Mouse (Mus musculus) ovary, postnatal 10 days (tissue): ENCODE measurements around the gene Amfr.

Experiments
- DNase-seq: peaks from one replicate; pipeline ENCODE4 v3.0.0; 2022; ENCODE audit warnings: low spot score

Amfr gene

DNA sequence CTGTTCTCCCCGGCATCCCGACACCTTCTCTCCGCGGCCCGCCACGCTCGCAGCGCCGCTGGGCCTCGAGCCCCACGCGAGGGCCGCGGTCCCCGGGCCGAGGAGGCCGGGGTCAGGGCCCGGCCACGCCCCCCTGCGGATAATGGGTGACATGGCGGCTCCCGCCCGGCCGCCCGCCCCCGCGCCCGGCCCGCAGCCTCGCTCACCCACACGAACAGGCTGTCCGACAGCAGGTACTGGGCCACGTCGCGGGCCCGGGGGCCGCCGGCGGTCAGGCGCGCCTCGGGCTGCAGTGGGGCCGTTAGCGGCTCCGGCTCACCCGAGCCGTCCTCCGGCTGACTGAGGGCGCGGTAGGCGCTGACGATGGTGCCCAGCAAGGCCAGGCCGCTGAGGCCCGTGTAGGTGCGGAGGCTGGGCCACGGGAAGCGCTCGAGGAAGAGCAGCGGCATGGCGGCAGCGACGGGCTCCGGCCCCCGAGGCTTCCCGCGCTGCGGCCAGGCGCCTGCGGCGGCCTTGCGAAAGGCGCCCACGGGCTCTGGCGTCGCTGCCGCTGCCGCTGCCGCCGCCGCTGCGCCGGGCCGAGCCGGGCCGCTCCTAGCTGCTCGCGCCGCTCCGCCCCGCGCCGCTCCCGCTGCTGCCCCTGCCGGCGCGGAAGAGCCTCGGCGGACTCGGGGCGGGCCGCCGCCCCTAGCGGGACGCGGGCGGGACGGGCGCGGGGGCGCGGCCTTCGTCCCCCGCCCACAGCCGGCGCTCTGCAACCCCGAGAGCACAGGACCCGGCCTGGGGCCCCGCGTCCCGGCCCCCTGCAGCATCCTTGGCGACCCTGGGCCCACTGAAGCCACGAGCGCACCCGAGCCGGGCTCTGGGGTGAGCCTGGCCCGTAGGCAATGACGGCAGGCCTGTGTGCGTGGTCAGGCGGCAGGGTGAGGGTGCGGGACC lies at the start of gene Amfr:
Gene Amfr, minus strand, starts transcription at position 830 of the 939 bp plus-strand sequence.
- DNase-seq = peak; percentile 45

DNA sequence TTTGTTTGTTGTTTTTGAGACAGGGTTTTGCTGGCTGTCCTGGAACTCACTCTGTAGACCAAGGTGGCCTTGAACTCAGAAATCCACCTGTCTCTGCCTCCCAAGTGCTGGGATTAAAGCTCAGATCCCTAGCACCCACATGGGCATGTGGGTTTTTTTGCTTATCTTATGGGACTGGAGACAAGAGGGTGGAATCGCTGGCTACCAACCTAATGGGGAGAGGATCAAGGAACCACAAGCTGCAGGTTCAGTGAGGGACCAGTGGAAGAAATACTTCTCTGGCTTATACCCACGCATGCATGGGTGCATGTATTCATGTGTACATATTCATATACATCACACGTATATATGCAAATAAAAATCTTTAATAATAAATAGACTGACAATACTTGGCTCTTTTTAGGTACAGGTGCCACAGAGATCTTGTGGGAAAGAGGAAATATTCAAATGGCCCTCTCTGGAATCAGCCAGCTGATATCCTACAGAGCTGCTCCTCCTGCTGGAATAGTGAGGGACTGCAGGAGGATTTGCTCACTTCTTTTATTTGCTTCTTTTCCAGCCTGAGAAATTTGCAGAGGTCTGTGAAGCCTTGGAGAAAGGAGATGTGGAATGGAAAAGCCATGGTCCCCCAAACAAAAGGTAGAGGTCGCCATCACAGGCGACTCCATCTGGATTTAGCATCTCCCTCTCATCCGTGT lies 44.7 kb upstream of the Amfr start:
- no peak for DNase-seq

DNA sequence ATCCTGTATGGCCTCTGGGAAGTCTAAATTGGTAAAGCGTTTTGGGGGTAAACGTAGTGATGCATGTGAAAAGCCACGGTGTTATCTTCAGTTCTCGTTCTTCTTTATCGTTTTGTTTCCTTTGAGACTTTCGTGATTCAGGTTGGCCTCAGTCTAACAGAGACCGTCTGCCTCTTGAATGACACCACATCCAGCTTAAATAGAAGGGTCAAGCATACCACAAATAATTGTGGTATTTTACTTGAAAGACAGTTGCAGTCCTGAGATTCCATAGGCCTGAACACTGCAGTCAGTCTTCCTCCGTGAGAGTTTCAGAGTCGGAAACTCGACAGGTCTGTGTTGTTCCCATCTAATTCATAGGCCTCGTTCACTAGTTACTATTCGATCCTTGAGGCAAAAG lies 40.1 kb upstream of the Amfr start:
- DNase-seq = no peak

GRCm38 (mm10) chr8:94047845-94048244 lies 35.2 kb upstream of the Amfr start:
- DNase-seq = no peak

GRCm38 (mm10) chr8:94037806-94038205 lies 25.2 kb upstream of the Amfr start:
- no peak for DNase-seq

DNA sequence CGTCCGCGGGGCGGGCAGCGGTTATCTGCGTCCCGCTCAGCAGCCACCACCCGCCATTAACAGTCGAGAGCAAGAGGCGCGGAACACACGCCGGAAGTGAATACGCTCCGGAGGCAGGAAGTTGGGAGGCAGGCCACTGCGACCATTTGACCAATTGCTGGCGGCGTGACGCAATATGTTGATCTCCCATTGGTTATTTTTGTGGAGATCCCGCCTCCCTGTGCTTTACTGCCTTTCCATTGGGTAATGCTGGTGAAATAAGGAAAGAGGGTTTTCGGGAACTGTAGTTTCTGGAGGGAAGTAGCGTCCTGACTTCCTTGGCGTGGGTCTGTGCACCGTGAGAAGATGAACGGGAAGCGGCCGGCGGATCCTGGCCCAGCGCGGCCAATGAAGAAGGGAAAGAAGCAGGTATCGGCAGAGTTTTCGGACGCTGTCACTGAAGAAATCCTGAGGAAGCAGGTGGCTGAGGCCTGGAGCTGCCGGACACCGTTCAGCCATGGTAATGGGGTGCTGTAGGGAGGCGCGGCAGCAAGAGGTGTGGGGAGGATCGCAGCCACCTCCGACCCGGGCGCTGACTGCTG lies 24.4 kb upstream of the Amfr start, which contains the start of the genes Nudt21 and Ogfod1:
Gene Nudt21, minus strand, starts transcription at position 88 of the 581 bp plus-strand sequence.
Gene Ogfod1, plus strand, starts transcription at position 255 of the 581 bp plus-strand sequence.
- peak; percentile 64 for DNase-seq

DNA sequence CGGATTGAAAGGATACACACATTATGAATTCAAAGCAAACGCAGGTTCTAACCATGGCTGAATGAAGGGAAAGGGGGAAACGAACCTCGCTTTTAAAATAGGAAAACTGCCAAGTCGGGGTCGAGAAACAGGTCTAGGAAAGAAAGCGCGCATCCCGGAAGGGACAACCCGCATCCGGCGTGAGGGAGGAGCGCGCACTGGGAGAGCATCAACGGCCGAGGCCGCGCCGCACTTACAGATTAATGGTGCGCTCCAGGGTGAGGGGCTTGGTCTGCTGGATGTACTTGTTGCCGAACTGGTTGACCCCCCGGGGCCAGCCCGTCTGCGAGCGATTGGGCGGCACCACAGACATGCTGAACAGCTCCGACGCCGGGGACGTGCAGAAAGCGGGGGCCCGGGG lies 23.9 kb upstream of the Amfr start:
- DNase-seq = peak; percentile 24

- no peak for DNase-seq
These were observed 22.6 kb upstream of the Amfr start for GRCm38 (mm10) chr8:94035200-94035599.

DNA sequence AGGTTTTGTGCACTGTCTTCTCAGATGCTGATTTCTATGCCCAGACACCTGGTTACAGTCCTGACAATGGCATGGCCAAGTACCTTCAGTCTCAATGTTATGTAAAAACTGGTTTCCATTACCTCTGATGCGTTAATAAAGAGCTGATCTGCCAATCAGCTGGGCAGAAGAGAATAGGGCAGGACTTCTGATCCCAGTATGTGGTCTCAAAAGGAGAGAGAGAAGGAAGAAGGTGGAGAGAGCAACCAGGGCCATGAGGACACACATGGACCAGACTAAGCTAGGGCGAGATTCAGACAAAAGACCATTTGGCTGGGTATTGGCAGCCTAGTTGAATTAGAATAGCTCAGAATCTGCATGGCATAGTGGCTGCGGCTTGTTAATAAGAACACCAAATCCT lies 21.0 kb upstream of the Amfr start:
- no peak for DNase-seq

- DNase-seq = no peak
These were observed 17.1 kb upstream of the Amfr start for GRCm38 (mm10) chr8:94029701-94030100.

- no peak for DNase-seq
These were observed 11.3 kb upstream of the Amfr start for GRCm38 (mm10) chr8:94023916-94024315.

DNA sequence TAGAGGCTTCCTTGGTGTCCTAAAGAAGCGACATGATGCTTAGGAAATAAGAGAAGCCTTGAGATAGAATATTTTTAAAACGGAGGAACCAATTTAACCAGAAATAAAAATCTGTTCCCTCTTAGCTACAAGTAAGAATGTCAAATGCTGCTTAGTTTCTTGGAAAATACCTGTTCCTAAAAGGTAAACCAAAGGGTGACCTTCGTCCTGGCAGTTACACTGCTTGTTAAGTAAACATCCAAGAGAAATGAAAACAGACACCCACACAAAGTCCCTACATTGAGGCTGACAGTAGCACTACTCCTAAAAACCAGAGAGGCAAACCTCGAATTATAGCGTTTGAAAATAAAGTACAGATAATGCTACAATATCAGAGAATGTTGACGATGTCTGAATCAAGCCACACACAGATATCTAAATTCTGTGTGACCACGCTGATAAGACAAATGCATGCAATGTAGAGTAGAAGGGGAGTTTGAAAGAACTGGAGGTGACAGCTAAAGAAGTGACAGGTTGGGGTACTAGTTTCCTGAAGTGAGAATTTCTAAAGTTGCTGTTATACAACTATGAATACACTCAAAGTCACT lies 477 bp upstream of the Amfr start:
- DNase-seq = no peak

DNA sequence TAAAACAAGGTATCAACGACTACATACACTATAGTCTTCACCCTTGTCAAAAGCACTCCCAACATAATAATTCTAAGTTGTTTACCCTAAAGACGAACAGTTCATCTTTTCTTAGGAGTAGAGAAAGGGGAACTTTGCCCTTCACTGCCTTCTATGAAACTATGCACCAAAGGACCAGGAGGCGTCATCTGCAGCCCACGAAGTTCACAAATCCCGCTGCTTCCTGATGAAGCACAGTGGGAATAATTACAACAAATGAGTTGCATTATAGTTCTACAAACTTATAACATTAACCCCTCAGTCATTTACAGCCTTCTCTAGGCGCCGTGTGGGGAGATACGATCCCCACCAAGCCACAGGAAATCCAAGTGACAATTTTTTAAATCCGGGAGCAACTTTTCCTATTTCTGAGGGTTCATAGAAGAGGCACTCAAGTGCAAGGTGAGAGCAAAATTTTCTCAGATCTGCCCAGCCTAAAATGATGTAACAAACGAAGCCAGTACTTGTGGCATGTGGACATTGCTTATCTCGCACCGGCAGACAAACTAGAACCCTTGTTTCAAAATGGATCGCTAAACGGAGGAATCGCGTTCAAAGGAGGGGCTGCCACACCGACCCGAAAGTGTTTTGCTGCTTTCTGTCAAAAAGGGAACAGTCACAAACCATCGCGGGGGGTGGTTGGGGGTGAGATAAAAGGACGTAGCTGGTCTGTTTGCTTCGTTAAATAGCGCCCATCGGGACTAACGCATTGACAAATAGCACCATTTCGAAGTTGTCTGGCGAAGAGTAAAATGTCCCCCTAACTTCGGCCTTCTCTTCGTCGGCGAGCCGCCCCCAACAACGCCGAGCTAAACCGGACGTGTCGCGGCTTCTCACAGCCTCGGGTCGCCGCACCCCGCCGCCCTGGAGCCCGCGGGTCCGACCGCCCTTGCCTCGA lies 1.3 kb downstream of the Amfr start:
- DNase-seq = no peak

DNA sequence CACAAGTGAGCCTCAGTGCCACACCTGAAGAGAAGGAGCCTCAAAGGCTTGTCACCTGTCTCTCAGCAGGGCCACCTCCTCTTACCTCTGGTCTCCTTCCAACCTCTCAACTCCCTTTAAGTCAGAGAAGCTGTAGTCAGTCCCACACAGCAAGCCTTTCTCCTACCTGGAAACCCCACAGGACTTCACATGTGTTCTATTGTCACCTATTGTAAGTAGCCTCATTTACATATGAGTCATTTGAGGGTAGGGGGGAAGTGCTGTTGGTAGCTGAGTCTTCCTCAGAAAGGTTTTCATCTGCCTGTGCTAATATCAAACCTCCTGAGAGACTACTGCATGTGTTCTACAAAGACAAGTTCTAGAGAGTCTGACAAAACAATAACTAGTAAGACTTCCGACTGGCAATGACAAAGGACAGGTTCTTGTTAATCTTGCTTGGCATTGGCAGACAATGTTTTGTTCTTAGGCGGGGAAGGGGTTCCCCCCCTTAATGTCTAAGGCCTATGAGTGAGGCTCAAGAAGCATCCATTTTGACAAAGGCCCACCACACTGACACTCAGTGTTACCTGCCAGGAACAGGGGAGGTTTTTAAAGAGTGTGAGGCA lies 2.4 kb downstream of the Amfr start:
- no peak for DNase-seq

DNA sequence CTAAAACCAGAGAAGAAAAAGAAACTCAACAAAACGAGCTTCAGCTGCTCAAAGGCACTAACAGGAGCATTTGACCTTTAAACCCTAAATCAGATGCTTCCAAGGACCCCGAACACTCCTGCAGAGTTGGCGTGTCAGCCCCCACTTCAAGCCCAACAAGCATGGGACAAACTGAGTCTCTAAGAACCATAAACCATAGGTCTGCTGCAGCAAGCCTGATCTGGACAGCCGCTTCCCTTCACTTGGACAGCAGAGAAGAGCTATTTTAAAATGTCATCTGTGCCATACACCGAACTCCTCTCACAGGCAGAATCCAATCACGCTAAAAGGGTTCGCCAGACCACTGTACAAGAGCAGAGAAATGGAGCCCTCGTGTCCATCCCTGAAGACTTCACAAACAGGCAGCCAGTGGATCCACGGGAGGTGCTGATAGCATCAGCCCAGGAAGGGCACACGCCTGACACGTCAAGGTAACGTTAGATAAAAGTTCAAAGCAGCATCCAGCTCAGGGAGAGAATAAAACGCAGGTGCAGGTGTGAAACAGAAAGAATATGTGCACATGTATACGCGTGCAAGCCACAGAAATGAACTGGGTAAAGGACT lies 3.3 kb downstream of the Amfr start:
- no peak for DNase-seq

GRCm38 (mm10) chr8:94004139-94004538 lies 8.5 kb downstream of the Amfr start:
- DNase-seq = no peak

DNA sequence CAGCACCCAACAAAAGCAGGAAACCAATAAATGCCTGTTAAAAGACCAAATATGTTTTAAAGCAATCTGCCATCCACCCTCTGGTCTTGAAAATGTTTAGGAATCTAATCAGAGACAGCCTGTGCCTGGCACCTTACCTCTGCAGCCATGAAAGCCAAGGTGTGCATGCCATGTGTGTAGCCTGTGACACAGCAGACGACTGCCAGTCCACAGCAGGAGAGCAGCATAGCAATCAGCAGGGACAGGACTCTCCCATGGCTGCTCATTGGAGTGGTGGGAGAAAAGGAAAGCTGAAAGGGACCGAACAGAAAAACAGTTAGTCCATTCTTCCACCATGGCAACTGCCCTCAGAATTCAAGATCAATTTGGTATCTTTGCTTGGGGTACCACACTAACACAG lies 13.7 kb downstream of the Amfr start:
- no peak for DNase-seq

DNA sequence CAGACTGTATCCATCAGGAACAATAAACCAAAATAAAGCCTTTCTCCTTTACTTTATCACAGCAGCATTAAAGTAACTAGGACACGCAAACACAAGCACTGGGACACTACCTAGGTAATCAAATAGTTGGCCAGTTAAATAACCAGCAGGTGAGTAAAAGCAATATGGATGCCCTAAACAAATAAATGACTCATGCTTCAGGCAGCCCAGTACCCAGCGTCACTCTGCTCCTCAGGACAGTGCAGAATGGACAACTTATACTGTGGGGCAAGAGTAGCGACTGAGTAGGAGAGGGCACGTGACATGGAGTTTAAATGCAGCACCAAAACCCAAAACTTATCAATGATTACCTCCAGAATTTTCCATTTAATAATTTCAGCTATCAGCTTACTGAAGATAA lies 22.9 kb downstream of the Amfr start:
- DNase-seq = no peak

DNA sequence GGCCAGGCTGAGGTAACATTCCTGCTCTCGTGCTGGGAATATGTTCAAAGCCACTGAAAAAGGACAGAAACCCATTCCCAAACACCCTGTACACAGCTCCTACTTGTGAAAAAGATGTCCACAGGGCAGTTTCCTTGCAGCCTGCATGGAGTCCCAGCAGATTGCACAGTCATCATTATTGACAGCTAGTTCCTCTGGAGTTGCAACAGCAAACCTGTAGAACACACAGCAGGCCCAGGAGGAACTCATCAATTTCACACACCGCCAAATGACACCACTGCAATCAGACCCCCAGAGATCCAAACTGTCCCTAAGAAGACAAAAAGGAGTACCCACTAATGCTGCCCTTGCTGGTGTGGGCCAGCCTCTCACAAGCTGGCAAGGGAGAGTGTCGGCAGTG lies 27.9 kb downstream of the Amfr start:
- DNase-seq = no peak

DNA sequence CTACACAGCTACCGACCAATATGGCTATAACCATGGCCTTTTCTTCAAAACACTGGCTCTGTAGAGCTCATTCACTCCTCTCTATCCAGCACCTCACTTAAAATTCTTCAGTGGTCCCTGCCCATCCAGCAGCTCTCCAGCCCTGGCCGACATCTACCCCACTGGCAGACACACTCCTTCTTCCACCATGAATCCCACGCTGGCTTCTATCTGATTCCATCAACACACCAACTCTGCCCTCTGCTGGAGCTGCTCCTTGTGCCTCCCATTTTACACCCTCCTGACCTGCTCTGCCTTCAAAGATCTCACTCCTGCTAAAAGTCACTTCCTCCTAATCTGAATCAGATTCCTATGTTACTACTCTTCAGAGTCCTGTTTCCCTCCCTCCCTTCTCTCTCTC lies 28.8 kb downstream of the Amfr start:
- DNase-seq = no peak
